Mouse (Mus musculus) hindbrain, postnatal 0 days (tissue): ENCODE measurements around the gene Tor3a. TPM values are rescaled to one million over a fixed set of nuclear protein-coding genes. Genes with fewer than 3 reads are reported as not detected.

Experiments used
- ATAC-seq: fragments of 200-750 bp; cut with Nextera tagmentation; 2 replicates; pipeline ENCODE4 v1.8.0; 2017; ENCODE audit warnings: mild to moderate bottlenecking, moderate TSS enrichment, moderate library complexity
- DNase-seq: peaks from one replicate; pipeline ENCODE4 v3.0.0-alpha.2; 2015; ENCODE audit warnings: low spot score
- H3K27ac ChIP-seq: fragments of 300-500 bp; sonication (generic); 2 replicates; pipeline ENCODE4 v1.5.1; 2014; ENCODE audit warnings: mild to moderate bottlenecking
- H3K27me3 ChIP-seq: fragments of 300-500 bp; sonication (generic); 2 replicates; pipeline ENCODE4 v1.6.1; 2014; ENCODE audit warnings: low read length, mixed read lengths; ENCODE audit not compliant: insufficient read depth
- H3K36me3 ChIP-seq: fragments of 300-500 bp; sonication (generic); 2 replicates; pipeline ENCODE4 v1.6.1; 2014; ENCODE audit warnings: low read length, mixed read lengths; ENCODE audit not compliant: insufficient read depth
- H3K4me1 ChIP-seq: fragments of 300-500 bp; sonication (generic); 2 replicates; pipeline ENCODE4 v1.6.1; 2014; ENCODE audit warnings: antibody characterized with exemption, low read length, mixed read lengths; ENCODE audit not compliant: insufficient read depth
- H3K4me2 ChIP-seq: fragments of 300-500 bp; sonication (generic); 2 replicates; pipeline ENCODE4 v1.6.1; 2014; ENCODE audit warnings: low read depth, mild to moderate bottlenecking, low read length, moderate library complexity, mixed read lengths
- H3K4me3 ChIP-seq: fragments of 300-500 bp; sonication (generic); 2 replicates; pipeline ENCODE4 v1.5.1; 2014; ENCODE audit warnings: low read length
- H3K9ac ChIP-seq: fragments of 300-500 bp; sonication (generic); replicated peaks from 2 replicates; pipeline ENCODE4 v1.6.1; 2014; ENCODE audit warnings: mild to moderate bottlenecking, low read length, moderate library complexity, mixed read lengths
- H3K9me3 ChIP-seq: fragments of 300-500 bp; sonication (generic); 2 replicates; pipeline ENCODE4 v1.6.1; 2016; ENCODE audit warnings: low read length, mixed read lengths
- CTCF ChIP-seq: IDR thresholded peaks from 2 replicates; pipeline ENCODE4 v1.5.1; 2016; ENCODE audit warnings: antibody characterized with exemption, control low read depth, low read depth
- WGBS: fragments of 180-500 bp; shearing (Covaris S2); extraction: QIAGEN DNeasy Blood & Tissue Kit; methylation state at CpG from one replicate; pipeline ENCODE4 v1.1.7; 2014; 5-methylcytosine and 5-hydroxymethylcytosine counted together
- polyA plus RNA-seq: library from polyadenylated mRNA; unstranded; fragments of >200 nt; fragmentation: Nextera tagmentation; extraction: Ambion mirVana; gene quantifications from 2 replicates; pipeline ENCODE4 v1.2.1, GENCODE M21; 2015
- total RNA-seq: library from RNA; depleted of rRNA; stranded (reverse); fragments of >200 nt; gene quantifications from 2 replicates; pipeline ENCODE4 v1.2.3, GENCODE M21; 2014; rRNA removed

Tor3a gene
- total and polyA plus RNA-seq, 2 experiments from 2014 or later, result 3.0 to 5.6 TPM

- no peaks in the 10 kb centered on the region for H3K36me3 ChIP-seq
- WGBS, result 15% methylated on average over 9 of the region's 9 CpGs
Measured at GRCm38 (mm10) chr1:156613855-156614530, 60.2 kb downstream of the Tor3a start.

GRCm38 (mm10) chr1:156610257-156610656, 63.9 kb downstream of the Tor3a start:
- 90% methylated on average over 1 of the region's 1 CpGs for WGBS
- ATAC-seq (no peak), DNase-seq (no peak)
- Histone ChIP-seq H3K9ac (no peak overlapping the region), H3K4me2 (no peak overlapping the region), H3K9me3 (no peaks in the 10 kb centered on the region), H3K4me1 (peaks cover 8% of the 10 kb centered on the region; the same call in 1 of the 2 replicates), H3K27me3 (no peaks in the 10 kb centered on the region), H3K36me3 (no peaks in the 10 kb centered on the region), H3K4me3 (no peak overlapping the region), H3K27ac (no peak overlapping the region)
- no peak for TF ChIP-seq CTCF

More at GRCm38 (mm10) chr1:156613855-156614530, 60.2 kb downstream of the Tor3a start:
- no peak for TF ChIP-seq CTCF
- peaks cover 11% of the 10 kb centered on the region; the same call in 1 of the 2 replicates for H3K4me1 ChIP-seq
- peak; percentile 57 for DNase-seq
- H3K4me3 ChIP-seq, result no peak overlapping the region
- peak overlapping the region; percentile 83 for H3K27ac ChIP-seq
- H3K9me3 ChIP-seq, result no peaks in the 10 kb centered on the region
- H3K27me3 ChIP-seq, result no peaks in the 10 kb centered on the region
- peak overlapping the region; percentile 28 for H3K4me2 ChIP-seq
- H3K9ac ChIP-seq, result 0 out of 2 replicates have a peak overlapping the region, but pooled peaks have one; percentile 17
- peak; percentile 73 for ATAC-seq

- DNase-seq (no peak), ATAC-seq (no peak)
- Histone ChIP-seq H3K4me2 (no peak overlapping the region), H3K9ac (no peak overlapping the region), H3K36me3 (no peaks in the 10 kb centered on the region), H3K4me1 (no peaks in the 10 kb centered on the region), H3K27me3 (no peaks in the 10 kb centered on the region), H3K27ac (no peak overlapping the region), H3K4me3 (no peak overlapping the region), H3K9me3 (no peaks in the 10 kb centered on the region)
- WGBS, result 72% methylated on average over 2 of the region's 2 CpGs
- TF ChIP-seq CTCF, result no peak
Measured at GRCm38 (mm10) chr1:156608496-156608895, 65.7 kb downstream of the Tor3a start.

GRCm38 (mm10) chr1:156605940-156606339, 68.2 kb downstream of the Tor3a start:
- Histone ChIP-seq H3K9ac (no peak overlapping the region), H3K4me2 (no peak overlapping the region), H3K4me3 (no peak overlapping the region), H3K4me1 (no peaks in the 10 kb centered on the region), H3K27me3 (no peaks in the 10 kb centered on the region), H3K27ac (no peak overlapping the region), H3K36me3 (no peaks in the 10 kb centered on the region), H3K9me3 (no peaks in the 10 kb centered on the region)
- 88% methylated on average over 2 of the region's 2 CpGs for WGBS
- no peak for TF ChIP-seq CTCF
- ATAC-seq (no peak), DNase-seq (no peak)

GRCm38 (mm10) chr1:156605094-156605866, 68.9 kb downstream of the Tor3a start:
- no peaks in the 10 kb centered on the region for H3K4me1 ChIP-seq
- no peaks in the 10 kb centered on the region for H3K9me3 ChIP-seq
- no peak overlapping the region for H3K9ac ChIP-seq
- 79% methylated on average over 12 of the region's 12 CpGs for WGBS
- no peaks in the 10 kb centered on the region for H3K27me3 ChIP-seq
- no peak overlapping the region for H3K27ac ChIP-seq
- no peak overlapping the region for H3K4me2 ChIP-seq
- ATAC-seq (0 out of 2 replicates have a peak, but pooled peaks have one; percentile 38), DNase-seq (no peak)
- no peak for TF ChIP-seq CTCF
- H3K36me3 ChIP-seq, result no peaks in the 10 kb centered on the region
- no peak overlapping the region for H3K4me3 ChIP-seq

Other genes starting within 250 kb of the Tor3a start
- gene Soat1, start 200.0 kb downstream of the Tor3a start, total RNA-seq, result 35.8 and 63.9 TPM in 2 replicates
- gene Soat1, start 200.0 kb downstream of the Tor3a start, polyA plus RNA-seq, result 11.1 and 16.2 TPM in 2 replicates
- 11.8 and 13.4 TPM in 2 replicates for gene Gm10031, start 150.3 kb downstream of the Tor3a start, total RNA-seq
- gene Gm10031, start 150.3 kb downstream of the Tor3a start, polyA plus RNA-seq, result 0.40 and 0.44 TPM in 2 replicates
- 27.1 and 32.9 TPM in 2 replicates for gene Abl2, start 115.6 kb downstream of the Tor3a start, total RNA-seq
- 4.4 and 4.5 TPM in 2 replicates for gene Abl2, start 115.6 kb downstream of the Tor3a start, polyA plus RNA-seq
- gene Fam20b, start 44.7 kb upstream of the Tor3a start, total RNA-seq, result 53.7 TPM in 2 replicates
- 27.7 and 29.6 TPM in 2 replicates for gene Fam20b, start 44.7 kb upstream of the Tor3a start, polyA plus RNA-seq
- 1.4 and 1.5 TPM in 2 replicates for gene Angptl1, start 164.2 kb upstream of the Tor3a start, total RNA-seq
- gene Angptl1, start 164.2 kb upstream of the Tor3a start, polyA plus RNA-seq, result 1.0 and 1.3 TPM in 2 replicates